Mouse (Mus musculus) embryonic facial prominence, embryonic 13.5 days (tissue): ENCODE results near the gene Tnfrsf9. TPM values are rescaled to one million over a fixed set of nuclear protein-coding genes. Genes with fewer than 3 reads are reported as not detected.
A peak's percentile ranks its signal among the peaks of the same experiment; 100 is the strongest.
"Not testable (repeated sequence)": the region's sequence is repeated elsewhere in the genome, so short reads cannot be mapped to it uniquely, and the experiment has no call there.

Experiments used
- ATAC-seq: fragments of 200-750 bp; cut with Nextera tagmentation; 2 replicates; pipeline ENCODE4 v1.8.0; 2017; ENCODE audit warnings: low read depth; ENCODE audit not compliant: insufficient number of reproducible peaks, insufficient read depth, low FRiP score, low TSS enrichment
- H3K27ac ChIP-seq: fragments of 300-500 bp; sonication (generic); 2 replicates; pipeline ENCODE4 v1.5.1; 2015; ENCODE audit warnings: moderate library complexity, mild to moderate bottlenecking, inconsistent platforms
- H3K27me3 ChIP-seq: fragments of 300-500 bp; sonication (generic); 2 replicates; pipeline ENCODE4 v1.6.1; 2015; ENCODE audit warnings: mild to moderate bottlenecking, inconsistent platforms
- H3K36me3 ChIP-seq: fragments of 300-500 bp; sonication (generic); 2 replicates; pipeline ENCODE4 v1.6.1; 2015; ENCODE audit warnings: mild to moderate bottlenecking, inconsistent platforms
- H3K4me1 ChIP-seq: fragments of 300-500 bp; sonication (generic); 2 replicates; pipeline ENCODE4 v1.6.1; 2015; ENCODE audit warnings: inconsistent platforms
- H3K4me2 ChIP-seq: fragments of 300-500 bp; sonication (generic); 2 replicates; pipeline ENCODE4 v1.6.1; 2015; ENCODE audit warnings: moderate library complexity, mild to moderate bottlenecking, inconsistent platforms
- H3K4me3 ChIP-seq: fragments of 300-500 bp; sonication (generic); 2 replicates; pipeline ENCODE4 v1.5.1; 2015; ENCODE audit warnings: mild to moderate bottlenecking, inconsistent platforms
- H3K9ac ChIP-seq: fragments of 300-500 bp; sonication (generic); 2 replicates; pipeline ENCODE4 v1.6.1; 2015; ENCODE audit warnings: mild to moderate bottlenecking, inconsistent platforms
- H3K9me3 ChIP-seq: fragments of 300-500 bp; sonication (generic); 2 replicates; pipeline ENCODE4 v1.6.1; 2016; ENCODE audit warnings: inconsistent platforms
- WGBS: fragments of 180-500 bp; shearing (Covaris S2); methylation state at CpG from one replicate; pipeline ENCODE4 v1.1.7; 2015; ENCODE audit warnings: mixed read lengths; 5-methylcytosine and 5-hydroxymethylcytosine counted together
- polyA plus RNA-seq: library from polyadenylated mRNA; unstranded; fragments of >200 nt; fragmentation: Nextera tagmentation; extraction: Ambion mirVana; gene quantifications from 2 replicates; pipeline ENCODE4 v1.2.1, GENCODE M21; 2015

The Tnfrsf9 gene
- polyA plus RNA-seq, 1 experiment from 2014 or later = 0.51 TPM

DNA sequence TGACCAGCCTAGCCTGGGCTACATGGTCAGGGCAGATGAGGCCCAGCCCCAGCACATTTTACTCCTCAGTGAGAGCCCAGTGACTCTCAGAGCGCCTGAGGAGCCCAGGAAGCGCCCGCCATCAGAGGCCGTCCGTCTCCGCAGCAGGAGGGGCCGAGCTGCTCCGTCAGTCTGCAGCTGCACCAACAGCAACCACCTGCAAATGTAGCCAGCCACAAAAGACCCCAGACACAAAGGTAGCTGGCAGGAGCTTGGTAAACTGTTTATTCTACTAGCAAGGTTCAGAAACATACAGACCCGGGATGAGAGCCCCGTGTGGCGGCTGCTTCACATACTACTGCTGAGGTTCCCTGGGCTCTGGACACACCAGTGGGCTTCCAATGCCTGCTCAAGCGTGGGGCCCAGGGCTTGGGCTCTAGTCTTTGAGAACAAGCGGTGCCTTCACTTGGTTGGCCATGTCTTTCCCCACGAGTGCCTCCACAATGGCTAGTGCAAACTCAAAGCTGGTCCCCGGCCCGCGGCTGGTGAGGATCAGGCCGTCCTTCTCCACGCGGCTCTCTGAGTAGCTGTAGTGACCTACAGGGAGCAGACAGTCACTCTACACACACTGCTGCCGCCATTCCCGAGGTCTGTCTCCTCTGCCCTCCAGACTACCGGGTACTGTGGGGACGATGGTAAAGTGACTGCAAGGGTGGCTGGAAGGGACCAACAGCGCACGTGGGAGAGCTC is 17.3 kb upstream of the Tnfrsf9 start:
- H3K36me3 ChIP-seq = peaks cover 62% of the 10 kb centered on the region
- WGBS = 95% methylated on average over 26 of the region's 26 CpGs
- H3K4me1 ChIP-seq = 0 out of 2 replicates have a peak, but pooled peaks cover 9% of the 10 kb centered on the region
- H3K4me3 ChIP-seq = no peak overlapping the region
- H3K9me3 ChIP-seq = no peaks in the 10 kb centered on the region
- no peak overlapping the region; the same call in 1 of the 2 replicates for H3K9ac ChIP-seq
- H3K4me2 ChIP-seq = no peak overlapping the region
- H3K27me3 ChIP-seq = no peaks in the 10 kb centered on the region
- ATAC-seq = no peak
- no peak overlapping the region for H3K27ac ChIP-seq

DNA sequence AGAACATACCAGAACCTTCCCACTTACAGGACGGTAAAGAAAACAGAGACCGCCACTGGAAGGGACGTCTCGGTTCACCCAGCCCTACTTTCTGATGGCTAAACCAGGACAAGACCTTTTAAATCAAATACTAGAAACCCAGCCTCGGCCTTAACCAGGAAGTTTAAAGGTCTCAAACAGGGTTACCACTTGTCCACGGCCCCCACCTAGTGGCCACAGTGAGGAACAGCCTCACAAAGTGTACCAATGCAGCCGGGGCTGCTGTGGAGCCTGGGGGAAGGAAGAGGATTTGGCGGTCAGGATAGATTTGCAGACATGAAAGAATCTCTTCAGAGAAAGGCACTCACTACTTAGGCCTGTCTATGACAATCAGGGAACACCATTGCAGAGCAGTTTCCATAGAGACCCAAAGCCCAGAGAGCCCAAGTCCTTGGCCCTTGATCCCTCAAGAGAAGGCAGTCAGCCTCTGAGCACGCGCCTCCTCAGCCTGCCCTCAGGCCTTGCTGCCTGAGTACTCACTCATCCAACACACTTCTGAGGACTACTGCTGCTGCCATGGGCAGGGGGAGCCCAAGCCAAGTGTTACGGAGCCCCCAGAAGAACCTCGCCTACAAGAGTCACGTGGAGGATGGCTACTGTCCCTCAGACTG is 15.5 kb upstream of the Tnfrsf9 start:
- WGBS = 49% methylated on average over 13 of the region's 13 CpGs
- Histone ChIP-seq H3K4me1 (0 out of 2 replicates have a peak, but pooled peaks cover 9% of the 10 kb centered on the region), H3K9ac (no peak overlapping the region), H3K27ac (no peak overlapping the region), H3K4me3 (no peak overlapping the region), H3K36me3 (peaks cover 80% of the 10 kb centered on the region), H3K4me2 (no peak overlapping the region), H3K9me3 (no peaks in the 10 kb centered on the region), H3K27me3 (no peaks in the 10 kb centered on the region)
- no peak for ATAC-seq

DNA sequence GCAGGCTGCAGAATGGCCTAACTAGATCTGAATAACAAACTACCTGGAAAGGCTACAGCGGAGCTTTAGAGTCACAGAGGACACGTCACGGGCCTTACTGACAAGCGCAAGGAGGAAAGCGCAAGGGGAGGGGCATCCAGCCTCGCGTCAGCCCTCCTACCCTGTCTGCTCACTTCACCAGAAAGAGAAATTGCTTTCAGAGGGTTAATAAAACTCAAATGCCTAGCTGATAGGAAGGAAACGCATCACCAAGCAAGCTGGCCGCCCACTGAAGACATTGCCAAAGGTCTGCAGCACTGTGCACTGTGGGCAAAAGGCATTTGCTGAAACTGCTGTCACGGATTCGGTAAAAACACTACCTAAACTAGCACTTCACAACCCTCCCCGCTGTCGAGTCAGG is 13.9 kb upstream of the Tnfrsf9 start:
- 93% methylated on average over 13 of the region's 13 CpGs for WGBS
- Histone ChIP-seq H3K27me3 (no peaks in the 10 kb centered on the region), H3K9ac (no peak overlapping the region), H3K4me3 (no peak overlapping the region), H3K36me3 (peaks cover 92% of the 10 kb centered on the region), H3K4me1 (no peaks in the 10 kb centered on the region), H3K4me2 (no peak overlapping the region), H3K9me3 (no peaks in the 10 kb centered on the region), H3K27ac (no peak overlapping the region)
- no peak for ATAC-seq

DNA sequence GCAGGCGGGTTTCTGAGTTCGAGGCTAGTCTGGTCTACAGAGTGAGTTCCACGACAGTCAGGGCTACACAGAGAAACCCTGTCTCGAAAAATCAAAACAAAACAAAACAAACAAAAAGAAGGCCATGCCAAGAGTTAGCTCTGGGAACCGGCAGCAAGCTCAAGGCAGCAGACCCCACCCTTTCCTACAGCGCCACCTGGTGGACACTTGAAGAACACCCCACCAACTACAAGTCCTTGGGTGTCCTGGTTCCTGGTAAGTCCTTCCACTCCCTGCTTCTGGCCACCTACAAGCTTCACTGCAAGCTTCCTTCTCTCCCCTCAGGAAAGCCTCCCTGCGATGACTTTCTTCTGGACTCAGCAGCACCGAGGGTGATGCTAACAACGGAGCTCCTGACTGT is 12.7 kb upstream of the Tnfrsf9 start:
- Histone ChIP-seq H3K9ac (no peak overlapping the region), H3K36me3 (peaks cover 91% of the 10 kb centered on the region), H3K4me1 (no peaks in the 10 kb centered on the region), H3K4me3 (no peak overlapping the region), H3K9me3 (no peaks in the 10 kb centered on the region), H3K27me3 (no peaks in the 10 kb centered on the region), H3K4me2 (no peak overlapping the region), H3K27ac (no peak overlapping the region)
- ATAC-seq = no peak
- WGBS = 56% methylated on average over 9 of the region's 9 CpGs

DNA sequence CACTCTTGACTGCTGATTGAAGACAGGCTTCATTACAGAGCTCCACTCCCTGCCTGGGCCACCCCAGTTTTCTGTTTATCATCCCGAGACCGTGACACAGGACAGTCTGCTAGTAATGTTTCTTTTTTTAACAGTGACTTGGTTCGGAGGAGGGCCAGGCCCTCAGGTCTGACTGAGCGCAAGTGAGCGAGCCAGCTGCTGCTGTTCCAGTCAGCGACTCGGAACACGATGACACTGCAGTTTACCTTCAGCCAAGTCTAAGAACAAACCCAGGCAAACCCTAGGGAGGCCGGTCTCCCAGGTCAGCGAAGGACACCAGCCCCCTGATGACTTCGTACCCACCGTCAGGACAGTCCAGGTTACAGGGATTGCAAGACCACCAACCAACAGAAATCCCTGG is 12.3 kb upstream of the Tnfrsf9 start:
- WGBS = 90% methylated on average over 12 of the region's 12 CpGs
- Histone ChIP-seq H3K27me3 (no peaks in the 10 kb centered on the region), H3K4me2 (no peak overlapping the region), H3K36me3 (peaks cover 91% of the 10 kb centered on the region), H3K4me3 (no peak overlapping the region), H3K9me3 (no peaks in the 10 kb centered on the region), H3K27ac (no peak overlapping the region), H3K4me1 (no peaks in the 10 kb centered on the region), H3K9ac (no peak overlapping the region)
- ATAC-seq = no peak

DNA sequence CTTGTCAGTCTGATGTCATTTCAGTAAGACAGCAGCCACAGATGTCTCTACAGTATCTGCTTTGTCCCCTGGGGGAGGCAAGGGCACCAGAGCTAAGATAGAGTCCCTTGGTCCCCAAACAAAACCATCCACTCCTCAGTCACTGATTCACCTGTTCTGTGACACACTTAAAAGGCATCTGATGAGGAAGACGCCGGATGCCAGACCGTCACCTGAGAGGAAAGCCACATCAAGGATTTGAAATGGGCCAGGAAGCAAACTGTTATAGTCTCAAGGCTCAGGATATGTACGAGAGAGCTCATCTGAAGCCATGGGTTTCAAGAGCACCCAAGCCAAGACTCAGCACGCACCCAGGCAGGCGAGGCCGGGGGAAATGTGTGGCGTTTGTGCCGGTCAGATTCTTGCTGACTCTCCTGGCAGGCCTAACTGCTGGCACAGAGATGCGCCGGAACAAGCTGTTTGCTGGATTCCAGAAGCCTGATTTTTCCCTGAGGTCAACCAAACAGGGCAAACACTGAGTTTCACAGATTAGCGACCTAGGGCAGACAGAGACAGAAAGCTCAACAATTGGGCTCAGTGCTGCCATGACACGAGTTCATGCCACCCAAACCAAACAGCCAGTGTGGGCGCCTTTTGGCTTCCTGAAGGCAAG is 11.1 kb upstream of the Tnfrsf9 start:
- Histone ChIP-seq H3K4me2 (no peak overlapping the region), H3K4me3 (no peak overlapping the region), H3K9me3 (no peaks in the 10 kb centered on the region), H3K27ac (no peak overlapping the region), H3K4me1 (peaks cover 6% of the 10 kb centered on the region; the same call in 1 of the 2 replicates), H3K9ac (no peak overlapping the region), H3K36me3 (peaks cover 90% of the 10 kb centered on the region), H3K27me3 (no peaks in the 10 kb centered on the region)
- 94% methylated on average over 14 of the region's 14 CpGs for WGBS
- no peak for ATAC-seq

DNA sequence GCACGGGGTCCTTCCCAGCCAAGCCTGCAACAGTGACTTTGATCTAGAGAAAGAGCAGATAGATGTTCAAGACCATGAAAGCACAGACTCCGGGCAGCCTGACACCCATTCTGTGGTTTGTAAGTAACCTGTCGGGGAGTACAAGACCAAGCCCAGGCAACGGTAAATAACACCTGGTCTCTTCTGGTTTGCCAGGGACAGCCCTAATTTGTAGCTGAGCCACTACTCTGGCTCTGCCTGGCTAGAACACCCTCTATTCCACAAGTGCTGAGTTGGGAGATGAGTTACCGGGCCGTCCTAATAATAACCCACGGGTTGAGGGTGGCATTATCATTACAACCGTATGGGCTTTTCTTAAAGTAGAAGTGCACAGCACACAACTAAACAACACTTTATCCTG is 7.3 kb upstream of the Tnfrsf9 start:
- no peaks in the 10 kb centered on the region for H3K27me3 ChIP-seq
- ATAC-seq = no peak
- no peaks in the 10 kb centered on the region for H3K9me3 ChIP-seq
- no peak overlapping the region for H3K4me2 ChIP-seq
- peaks cover 15% of the 10 kb centered on the region for H3K4me1 ChIP-seq
- H3K36me3 ChIP-seq = peaks cover 52% of the 10 kb centered on the region
- no peak overlapping the region for H3K27ac ChIP-seq
- H3K9ac ChIP-seq = no peak overlapping the region
- WGBS = 91% methylated on average over 8 of the region's 8 CpGs
- no peak overlapping the region for H3K4me3 ChIP-seq

DNA sequence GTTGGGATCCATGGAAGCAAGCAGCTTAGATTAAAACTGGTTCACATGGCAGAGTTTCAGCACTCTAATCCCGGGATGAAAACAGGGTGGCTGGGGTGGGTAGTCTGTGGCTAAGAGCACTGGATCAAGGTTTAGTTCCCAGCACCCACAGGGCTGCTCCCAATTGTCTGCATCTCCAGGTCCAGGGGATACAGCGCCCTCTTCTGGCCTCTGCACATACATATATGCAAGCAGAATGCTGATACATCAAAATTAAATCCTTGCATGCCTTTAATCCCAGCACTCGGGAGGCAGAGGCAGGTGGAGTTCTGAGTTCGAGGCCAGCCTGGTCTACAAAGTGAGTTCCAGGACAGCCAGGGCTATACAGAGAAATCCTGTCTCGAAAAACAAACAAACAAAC is 5.8 kb upstream of the Tnfrsf9 start:
- H3K27ac ChIP-seq, H3K9me3 ChIP-seq, H3K9ac ChIP-seq, H3K27me3 ChIP-seq, ATAC-seq: not testable (repeated sequence)
- peaks cover 38% of the 10 kb centered on the region for H3K36me3 ChIP-seq
- H3K4me2 ChIP-seq = peak overlapping the region; percentile 72
- peaks cover 20% of the 10 kb centered on the region for H3K4me1 ChIP-seq
- WGBS = 74% methylated on average over 5 of the region's 5 CpGs
- H3K4me3 ChIP-seq = peak overlapping the region; percentile 88; the same call in 1 of the 2 replicates

DNA sequence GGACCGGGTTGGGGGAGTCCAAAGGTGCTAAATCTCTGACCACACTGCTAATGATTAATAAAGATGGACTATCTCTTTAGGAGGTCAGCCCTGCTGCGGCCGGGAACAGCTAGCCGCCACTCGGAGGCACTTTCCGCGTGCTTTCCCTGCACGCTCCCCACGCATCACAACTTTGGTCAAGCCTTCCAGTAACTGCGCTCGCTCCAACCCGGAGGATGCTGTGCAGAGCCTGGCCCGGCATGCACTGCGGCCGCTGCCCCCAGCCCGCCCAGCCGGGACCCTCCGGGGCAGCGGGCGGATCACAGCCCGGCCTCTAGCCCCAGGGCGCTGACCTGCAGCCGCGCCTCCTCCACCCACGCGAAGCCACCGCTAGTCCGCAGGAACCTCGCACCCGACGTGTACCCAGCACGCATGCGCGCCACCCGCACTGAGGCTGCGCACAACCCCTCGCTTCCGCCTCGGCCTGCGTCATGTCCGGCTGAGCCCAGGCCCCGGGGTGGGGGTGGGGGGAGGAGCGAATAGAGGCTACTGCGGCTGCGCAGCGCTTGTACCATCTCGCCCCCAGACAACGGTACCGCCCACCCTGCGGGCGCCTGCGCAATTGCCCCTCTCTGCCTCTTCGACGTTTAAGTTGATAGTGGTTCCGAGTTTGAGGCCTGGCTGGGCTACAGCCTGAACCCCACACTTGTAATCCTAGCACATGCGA is 4.8 kb upstream of the Tnfrsf9 start:
- Histone ChIP-seq H3K4me1 (peaks cover 23% of the 10 kb centered on the region), H3K27me3 (no peaks in the 10 kb centered on the region), H3K9me3 (no peaks in the 10 kb centered on the region), H3K36me3 (peaks cover 29% of the 10 kb centered on the region), H3K27ac (peak overlapping the region; percentile 83), H3K4me2 (peak overlapping the region; percentile 72), H3K9ac (peak overlapping the region; percentile 98), H3K4me3 (peak overlapping the region; percentile 88)
- peak; percentile 89 for ATAC-seq
- under 1% methylated on average over 56 of the region's 56 CpGs for WGBS

DNA sequence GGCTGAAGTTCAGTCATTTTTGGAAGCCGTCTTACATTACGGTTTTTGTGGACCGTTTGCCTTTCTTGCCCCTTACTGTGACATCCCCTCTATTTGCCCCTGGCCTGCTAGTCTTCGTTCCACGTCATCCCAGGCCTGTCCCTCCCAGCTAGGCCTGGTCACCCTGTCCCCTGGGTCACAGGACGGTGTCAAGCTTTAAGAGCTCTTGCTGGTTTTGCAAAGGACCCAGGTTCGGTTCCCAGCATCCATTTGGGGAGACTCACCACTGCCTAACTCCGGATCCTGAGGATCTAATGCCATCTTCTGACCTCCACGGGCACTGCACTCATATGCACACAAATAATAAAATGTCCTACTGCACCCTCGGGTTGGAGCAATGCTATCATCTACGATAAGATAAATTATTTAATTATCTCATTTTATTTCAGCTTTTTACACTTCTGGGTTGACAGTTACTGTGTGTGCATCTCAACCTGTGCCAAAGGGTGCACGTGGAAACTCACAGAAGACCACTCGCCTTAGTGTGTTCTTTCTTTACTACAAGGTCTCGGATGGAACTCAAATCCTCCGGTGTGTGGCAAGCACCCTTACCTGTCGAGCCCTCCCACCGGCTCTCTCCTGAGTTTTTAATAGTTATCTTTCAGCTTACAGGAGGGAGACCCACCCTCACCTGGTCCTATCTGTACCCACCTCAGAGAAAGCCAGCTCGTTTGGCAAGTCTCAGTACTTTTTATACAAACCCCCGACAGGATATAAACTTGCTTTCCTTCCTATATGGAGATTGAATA is 4.0 kb upstream of the Tnfrsf9 start:
- H3K9me3 ChIP-seq = no peaks in the 10 kb centered on the region
- H3K36me3 ChIP-seq = peaks cover 23% of the 10 kb centered on the region
- no peak overlapping the region for H3K9ac ChIP-seq
- peak overlapping the region; percentile 72 for H3K4me2 ChIP-seq
- H3K27me3 ChIP-seq = no peaks in the 10 kb centered on the region
- 85% methylated on average over 19 of the region's 19 CpGs for WGBS
- ATAC-seq = peak; percentile 10; the same call in 1 of the 2 replicates
- H3K4me1 ChIP-seq = peaks cover 30% of the 10 kb centered on the region
- peak overlapping the region; percentile 88 for H3K4me3 ChIP-seq
- peak overlapping the region; percentile 55 for H3K27ac ChIP-seq

DNA sequence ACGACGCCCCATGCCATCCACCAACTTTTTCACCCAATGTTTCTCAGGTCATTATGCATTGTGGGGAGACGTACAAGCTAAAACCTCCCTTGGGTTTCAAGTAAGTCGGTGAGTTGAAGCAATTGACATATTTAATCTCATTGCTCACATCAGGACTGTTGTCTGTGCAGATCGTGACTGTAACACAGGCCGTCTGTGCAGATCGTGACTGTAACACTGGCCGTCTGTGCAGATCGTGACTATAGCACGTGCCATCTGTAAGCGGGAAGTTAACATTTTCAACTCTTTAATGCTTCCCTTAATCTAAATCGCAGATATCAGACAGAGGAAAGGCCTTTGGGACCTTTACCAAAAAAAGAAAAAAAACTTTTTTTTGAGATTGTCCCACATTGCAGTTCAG is 619 bp upstream of the Tnfrsf9 start:
- Histone ChIP-seq H3K4me3 (peak overlapping the region; percentile 58), H3K9me3 (no peaks in the 10 kb centered on the region), H3K4me1 (peaks cover 22% of the 10 kb centered on the region), H3K36me3 (no peaks in the 10 kb centered on the region), H3K9ac (peak overlapping the region; percentile 88), H3K4me2 (peak overlapping the region; percentile 71), H3K27ac (peak overlapping the region; percentile 89), H3K27me3 (no peaks in the 10 kb centered on the region)
- WGBS = 14% methylated on average over 12 of the region's 12 CpGs
- ATAC-seq = no peak
